Mouse (Mus musculus) ES-E14 (cell line): ENCODE results near the gene Sgms1.
"Not testable (repeated sequence)": the region's sequence is repeated elsewhere in the genome, so short reads cannot be mapped to it uniquely, and the experiment has no call there.

Experiments
- CHD2 ChIP-seq: IDR thresholded peaks from 2 replicates; pipeline ENCODE4 v1.6.1; 2014; ENCODE audit warnings: mild to moderate bottlenecking, low read depth, low read length, inconsistent platforms
- MAFK ChIP-seq: IDR thresholded peaks from 2 replicates; pipeline ENCODE4 v1.6.1; 2014; ENCODE audit warnings: mild to moderate bottlenecking, low read depth, low read length, inconsistent platforms; ENCODE audit not compliant: insufficient read depth
- ZC3H11A ChIP-seq: IDR thresholded peaks from 2 replicates; pipeline ENCODE4 v1.6.1; 2012; ENCODE audit warnings: low read depth, mild to moderate bottlenecking, inconsistent platforms, low read length, borderline replicate concordance
- ZNF384 ChIP-seq: IDR thresholded peaks from 2 replicates; pipeline ENCODE4 v1.6.1; 2012; ENCODE audit warnings: low read depth, low read length, inconsistent platforms

DNA sequence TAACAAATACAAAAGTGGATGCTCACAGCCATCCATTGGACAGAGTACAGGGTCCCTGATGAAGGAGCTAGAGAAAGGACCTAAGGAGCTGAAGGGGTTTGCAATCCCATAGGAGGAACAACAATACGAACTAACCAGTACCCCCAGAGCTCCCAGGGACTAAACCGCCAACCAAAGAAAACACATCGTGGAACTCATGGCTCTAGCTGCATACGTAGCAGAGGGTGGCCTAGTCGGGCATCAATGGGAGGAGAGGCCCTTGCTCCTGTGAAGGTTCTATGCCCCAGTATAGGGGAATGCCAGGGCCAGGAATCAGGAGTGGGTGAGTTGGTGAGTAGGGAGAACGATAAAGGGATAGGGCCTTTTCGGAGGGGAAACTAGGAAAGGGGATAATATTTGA, 31.5 kb downstream of the Sgms1 start:
- TF ChIP-seq ZC3H11A, ZNF384, CHD2, MAFK: not testable (repeated sequence)
